Mouse (Mus musculus) limb, embryonic 13.5 days (tissue): ENCODE data around the gene Ldlrap1. TPM values are rescaled to one million over a fixed set of nuclear protein-coding genes. Genes with fewer than 3 reads are reported as not detected.

Experiments
- ATAC-seq: fragments of 200-750 bp; cut with Nextera tagmentation; 2 replicates; pipeline ENCODE4 v1.8.0; 2017; ENCODE audit warnings: low read depth, moderate number of reproducible peaks, moderate TSS enrichment; ENCODE audit not compliant: low FRiP score
- H3K27ac ChIP-seq: fragments of 300-500 bp; sonication (generic); 2 replicates; pipeline ENCODE4 v1.5.1; 2015; ENCODE audit warnings: inconsistent platforms, mild to moderate bottlenecking, moderate library complexity
- H3K27me3 ChIP-seq: fragments of 300-500 bp; sonication (generic); 2 replicates; pipeline ENCODE4 v1.6.1; 2015; ENCODE audit warnings: mild to moderate bottlenecking, inconsistent platforms
- H3K36me3 ChIP-seq: fragments of 300-500 bp; sonication (generic); 2 replicates; pipeline ENCODE4 v1.6.1; 2015; ENCODE audit warnings: inconsistent platforms, mild to moderate bottlenecking, moderate library complexity
- H3K4me1 ChIP-seq: fragments of 300-500 bp; sonication (generic); 2 replicates; pipeline ENCODE4 v1.6.1; 2015; ENCODE audit warnings: inconsistent platforms
- H3K4me2 ChIP-seq: fragments of 300-500 bp; sonication (generic); replicated peaks from 2 replicates; pipeline ENCODE4 v1.6.1; 2015; ENCODE audit warnings: inconsistent platforms, mild to moderate bottlenecking, moderate library complexity
- H3K4me3 ChIP-seq: fragments of 300-500 bp; sonication (generic); 2 replicates; pipeline ENCODE4 v1.5.1; 2015; ENCODE audit warnings: moderate library complexity, mild to moderate bottlenecking, inconsistent platforms
- H3K9ac ChIP-seq: fragments of 300-500 bp; sonication (generic); 2 replicates; pipeline ENCODE4 v1.6.1; 2015; ENCODE audit warnings: mild to moderate bottlenecking, inconsistent platforms
- H3K9me3 ChIP-seq: fragments of 300-500 bp; sonication (generic); 2 replicates; pipeline ENCODE4 v1.6.1; 2016; ENCODE audit warnings: inconsistent platforms
- WGBS: fragments of 180-500 bp; shearing (Covaris S2); methylation state at CpG from one replicate; pipeline ENCODE4 v1.1.7; 2015; 5-methylcytosine and 5-hydroxymethylcytosine counted together
- polyA plus RNA-seq: library from polyadenylated mRNA; unstranded; fragments of >200 nt; fragmentation: Nextera tagmentation; extraction: Ambion mirVana; gene quantifications from 2 replicates; pipeline ENCODE4 v1.2.1, GENCODE M21; 2015

The Ldlrap1 gene
- polyA plus RNA-seq: 22.0 and 24.5 TPM in 2 replicates

GRCm38 (mm10) chr4:134767426-134768225, at the start of gene Ldlrap1:
Gene Ldlrap1 (minus strand): TSS chr4:134768024.
- H3K36me3 ChIP-seq: no peaks in the 10 kb centered on the region
- H3K27ac ChIP-seq: peak within 1 kb of the TSS; percentile 61
- ATAC-seq: peak; percentile 85
- peaks cover 22% of the 10 kb centered on the region for H3K4me1 ChIP-seq
- peak within 1 kb of the TSS; percentile 90 for H3K4me2 ChIP-seq
- H3K9me3 ChIP-seq: no peaks in the 10 kb centered on the region
- H3K27me3 ChIP-seq: peaks cover 7% of the 10 kb centered on the region
- H3K9ac ChIP-seq: peak within 1 kb of the TSS; percentile 89
- H3K4me3 ChIP-seq: peak within 1 kb of the TSS; percentile 79
- under 1% methylated on average over 79 of the region's 80 CpGs for WGBS

- Histone ChIP-seq H3K4me2 (no peak overlapping the region), H3K9ac (no peak overlapping the region), H3K9me3 (no peaks in the 10 kb centered on the region), H3K4me3 (no peak overlapping the region), H3K36me3 (peaks cover 65% of the 10 kb centered on the region), H3K27me3 (no peaks in the 10 kb centered on the region), H3K4me1 (no peaks in the 10 kb centered on the region), H3K27ac (no peak overlapping the region)
- no peak for ATAC-seq
- WGBS: 86% methylated on average over 4 of the region's 4 CpGs
Observed at GRCm38 (mm10) chr4:134814229-134814571, 46.4 kb upstream of the Ldlrap1 start.

GRCm38 (mm10) chr4:134813406-134814228, 45.8 kb upstream of the Ldlrap1 start:
- no peak for ATAC-seq
- Histone ChIP-seq H3K9me3 (no peaks in the 10 kb centered on the region), H3K36me3 (peaks cover 71% of the 10 kb centered on the region), H3K4me2 (no peak overlapping the region), H3K4me1 (no peaks in the 10 kb centered on the region), H3K9ac (no peak overlapping the region), H3K4me3 (no peak overlapping the region), H3K27me3 (no peaks in the 10 kb centered on the region), H3K27ac (no peak overlapping the region)
- WGBS: 84% methylated on average over 17 of the region's 17 CpGs

GRCm38 (mm10) chr4:134804765-134805164, 36.9 kb upstream of the Ldlrap1 start:
- H3K4me3 ChIP-seq: no peak overlapping the region
- no peaks in the 10 kb centered on the region for H3K27me3 ChIP-seq
- no peak overlapping the region for H3K4me2 ChIP-seq
- WGBS: 77% methylated on average over 5 of the region's 5 CpGs
- peaks cover 93% of the 10 kb centered on the region for H3K36me3 ChIP-seq
- no peak for ATAC-seq
- H3K9ac ChIP-seq: no peak overlapping the region
- H3K4me1 ChIP-seq: peaks cover 13% of the 10 kb centered on the region; the same call in 1 of the 2 replicates
- H3K27ac ChIP-seq: peak overlapping the region; percentile 15; the same call in 1 of the 2 replicates
- no peaks in the 10 kb centered on the region for H3K9me3 ChIP-seq

GRCm38 (mm10) chr4:134802765-134803164, 34.9 kb upstream of the Ldlrap1 start:
- no peaks in the 10 kb centered on the region for H3K27me3 ChIP-seq
- no peaks in the 10 kb centered on the region for H3K9me3 ChIP-seq
- ATAC-seq: no peak
- peaks cover 13% of the 10 kb centered on the region; the same call in 1 of the 2 replicates for H3K4me1 ChIP-seq
- no peak overlapping the region for H3K4me2 ChIP-seq
- no peak overlapping the region for H3K4me3 ChIP-seq
- H3K9ac ChIP-seq: no peak overlapping the region
- H3K27ac ChIP-seq: no peak overlapping the region
- 86% methylated on average over 3 of the region's 3 CpGs for WGBS
- peaks cover 73% of the 10 kb centered on the region for H3K36me3 ChIP-seq

GRCm38 (mm10) chr4:134802155-134802554, 34.3 kb upstream of the Ldlrap1 start:
- no peak overlapping the region for H3K4me2 ChIP-seq
- peaks cover 66% of the 10 kb centered on the region for H3K36me3 ChIP-seq
- ATAC-seq: no peak
- H3K27me3 ChIP-seq: no peaks in the 10 kb centered on the region
- H3K27ac ChIP-seq: no peak overlapping the region
- H3K4me3 ChIP-seq: no peak overlapping the region
- no peak overlapping the region for H3K9ac ChIP-seq
- 85% methylated on average over 10 of the region's 10 CpGs for WGBS
- peaks cover 14% of the 10 kb centered on the region for H3K4me1 ChIP-seq
- H3K9me3 ChIP-seq: no peaks in the 10 kb centered on the region

GRCm38 (mm10) chr4:134800693-134801092, 32.9 kb upstream of the Ldlrap1 start:
- WGBS: 75% methylated on average over 10 of the region's 10 CpGs
- peaks cover 24% of the 10 kb centered on the region for H3K4me1 ChIP-seq
- H3K36me3 ChIP-seq: peaks cover 52% of the 10 kb centered on the region
- no peak overlapping the region; the same call in 1 of the 2 replicates for H3K9ac ChIP-seq
- no peaks in the 10 kb centered on the region for H3K9me3 ChIP-seq
- H3K4me3 ChIP-seq: no peak overlapping the region
- ATAC-seq: peak; percentile 64; the same call in 1 of the 2 replicates
- H3K27ac ChIP-seq: peak overlapping the region; percentile 44; the same call in 1 of the 2 replicates
- H3K27me3 ChIP-seq: no peaks in the 10 kb centered on the region
- no peak overlapping the region for H3K4me2 ChIP-seq

- Histone ChIP-seq H3K9ac (no peak overlapping the region), H3K27me3 (no peaks in the 10 kb centered on the region), H3K27ac (peak overlapping the region; percentile 44; the same call in 1 of the 2 replicates), H3K36me3 (peaks cover 46% of the 10 kb centered on the region), H3K4me2 (no peak overlapping the region), H3K4me3 (no peak overlapping the region), H3K9me3 (no peaks in the 10 kb centered on the region), H3K4me1 (peaks cover 24% of the 10 kb centered on the region)
- 75% methylated on average over 8 of the region's 8 CpGs for WGBS
- ATAC-seq: no peak
Observed at GRCm38 (mm10) chr4:134800098-134800497, 32.3 kb upstream of the Ldlrap1 start.

GRCm38 (mm10) chr4:134799272-134799671, 31.4 kb upstream of the Ldlrap1 start:
- Histone ChIP-seq H3K4me3 (no peak overlapping the region), H3K4me1 (peaks cover 19% of the 10 kb centered on the region), H3K9me3 (no peaks in the 10 kb centered on the region), H3K9ac (no peak overlapping the region), H3K27me3 (no peaks in the 10 kb centered on the region), H3K36me3 (peaks cover 38% of the 10 kb centered on the region), H3K27ac (no peak overlapping the region), H3K4me2 (no peak overlapping the region)
- no peak for ATAC-seq
- WGBS: 8% methylated on average over 4 of the region's 4 CpGs

GRCm38 (mm10) chr4:134798861-134799260, 31.0 kb upstream of the Ldlrap1 start:
- H3K9ac ChIP-seq: no peak overlapping the region
- peaks cover 34% of the 10 kb centered on the region for H3K36me3 ChIP-seq
- H3K9me3 ChIP-seq: no peaks in the 10 kb centered on the region
- H3K27ac ChIP-seq: no peak overlapping the region
- H3K4me1 ChIP-seq: peaks cover 19% of the 10 kb centered on the region
- no peak overlapping the region for H3K4me2 ChIP-seq
- 51% methylated on average over 3 of the region's 3 CpGs for WGBS
- no peaks in the 10 kb centered on the region for H3K27me3 ChIP-seq
- ATAC-seq: no peak
- no peak overlapping the region for H3K4me3 ChIP-seq

GRCm38 (mm10) chr4:134797621-134798020, 29.8 kb upstream of the Ldlrap1 start:
- Histone ChIP-seq H3K27me3 (no peaks in the 10 kb centered on the region), H3K4me3 (no peak overlapping the region), H3K9ac (no peak overlapping the region), H3K4me2 (no peak overlapping the region), H3K27ac (peak overlapping the region; percentile 39; the same call in 1 of the 2 replicates), H3K9me3 (no peaks in the 10 kb centered on the region), H3K4me1 (peaks cover 19% of the 10 kb centered on the region), H3K36me3 (peaks cover 21% of the 10 kb centered on the region)
- no peak for ATAC-seq
- 72% methylated on average over 6 of the region's 6 CpGs for WGBS
